Mouse (Mus musculus) intestine, postnatal 0 days (tissue): ENCODE measurements at regions not wholly inside any gene's neighbourhood (a gene's known extent, or its start where the extent isn't known, plus 50 kb on each side); places are given as distances from the start of the nearest gene placed in this dataset.

ENCODE experiments used
- ATAC-seq: fragments of 200-750 bp; cut with Nextera tagmentation; 2 replicates; pipeline ENCODE4 v1.8.0; 2017; ENCODE audit warnings: mild to moderate bottlenecking, moderate TSS enrichment, moderate library complexity
- H3K27ac ChIP-seq: fragments of 300-500 bp; sonication (generic); 2 replicates; pipeline ENCODE4 v1.5.1; 2014; ENCODE audit warnings: mild to moderate bottlenecking, low read depth, low read length, moderate library complexity
- H3K27me3 ChIP-seq: fragments of 300-500 bp; sonication (generic); replicated peaks from 2 replicates; pipeline ENCODE4 v1.6.1; 2014; ENCODE audit warnings: low read length, mixed read lengths; ENCODE audit not compliant: control insufficient read depth, insufficient read depth
- H3K36me3 ChIP-seq: fragments of 300-500 bp; sonication (generic); 2 replicates; pipeline ENCODE4 v1.6.1; 2014; ENCODE audit warnings: mild to moderate bottlenecking, moderate library complexity; ENCODE audit not compliant: control insufficient read depth, insufficient read depth
- H3K4me1 ChIP-seq: fragments of 300-500 bp; sonication (generic); replicated peaks from 2 replicates; pipeline ENCODE4 v1.6.1; 2014; ENCODE audit warnings: antibody characterized with exemption, low read length, mixed read lengths; ENCODE audit not compliant: control insufficient read depth, insufficient read depth
- H3K4me2 ChIP-seq: fragments of 300-500 bp; sonication (generic); replicated peaks from 2 replicates; pipeline ENCODE4 v1.6.1; 2014; ENCODE audit warnings: low read depth, mild to moderate bottlenecking, moderate library complexity
- H3K4me3 ChIP-seq: fragments of 300-500 bp; sonication (generic); 2 replicates; pipeline ENCODE4 v1.5.1; 2014; ENCODE audit warnings: low read depth, low read length
- H3K9ac ChIP-seq: fragments of 300-500 bp; sonication (generic); 2 replicates; pipeline ENCODE4 v1.6.1; 2014; ENCODE audit warnings: mild to moderate bottlenecking, low read depth, low read length
- H3K9me3 ChIP-seq: fragments of 300-500 bp; sonication (generic); 2 replicates; pipeline ENCODE4 v1.6.1; 2016; ENCODE audit warnings: mixed run types; ENCODE audit not compliant: control insufficient read depth
- CTCF ChIP-seq: sonication (generic); IDR thresholded peaks from 2 replicates; pipeline ENCODE4 v1.5.1; 2016; ENCODE audit warnings: low read depth, mild to moderate bottlenecking, control low read depth, antibody characterized with exemption, moderate library complexity
- WGBS: fragments of 180-500 bp; shearing (Covaris S2); extraction: QIAGEN DNeasy Blood & Tissue Kit; methylation state at CpG from one replicate; pipeline ENCODE4 v1.1.7; 2014; 5-methylcytosine and 5-hydroxymethylcytosine counted together

DNA sequence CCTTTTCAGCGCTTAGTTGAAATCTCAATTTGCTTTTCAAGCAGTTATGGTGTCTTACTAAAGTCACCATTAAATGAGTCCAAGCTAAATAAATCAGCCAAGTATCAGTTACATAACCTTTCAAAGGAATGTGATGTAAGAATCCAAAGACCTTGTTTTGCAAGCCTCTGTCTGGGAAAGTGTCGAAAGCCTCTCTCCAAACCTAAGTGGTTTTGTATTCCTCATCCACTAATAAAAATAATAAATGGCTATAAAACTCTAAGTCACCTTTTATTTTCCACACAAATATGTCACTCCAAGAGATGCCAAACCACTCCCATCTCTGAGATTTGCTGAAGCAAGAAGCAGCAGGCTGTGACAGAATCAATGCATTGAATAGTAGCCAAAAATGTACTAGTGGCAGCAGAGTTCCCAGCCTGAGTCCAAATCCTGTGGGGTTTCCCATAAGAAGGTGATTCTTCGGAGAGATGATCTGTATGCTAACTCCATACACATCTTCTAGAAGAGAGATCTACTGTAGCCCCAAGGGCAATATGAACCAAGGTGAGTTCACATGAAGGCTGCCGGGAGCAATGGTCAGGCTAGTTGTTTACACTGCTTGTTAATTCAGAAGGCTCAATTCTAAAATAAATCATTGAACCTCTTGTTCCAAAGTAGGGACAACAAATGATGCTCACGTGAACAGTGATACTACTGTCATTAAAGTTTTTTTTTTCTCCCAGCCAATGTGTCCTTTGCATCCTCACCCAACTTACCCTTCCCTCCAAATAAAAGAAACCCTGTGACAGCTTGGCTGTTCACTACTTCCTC is 365.0 kb downstream of the Nuf2 start:
- 79% methylated on average over 5 of the region's 5 CpGs for WGBS
- H3K4me1 ChIP-seq: no peaks in the 10 kb centered on the region
- H3K27me3 ChIP-seq: no peaks in the 10 kb centered on the region
- no peak overlapping the region for H3K4me2 ChIP-seq
- no peak overlapping the region for H3K9ac ChIP-seq
- H3K4me3 ChIP-seq: no peak overlapping the region
- no peaks in the 10 kb centered on the region for H3K9me3 ChIP-seq
- H3K27ac ChIP-seq: no peak overlapping the region
- ATAC-seq: no peak
- H3K36me3 ChIP-seq: no peaks in the 10 kb centered on the region
- TF ChIP-seq CTCF: no peak

DNA sequence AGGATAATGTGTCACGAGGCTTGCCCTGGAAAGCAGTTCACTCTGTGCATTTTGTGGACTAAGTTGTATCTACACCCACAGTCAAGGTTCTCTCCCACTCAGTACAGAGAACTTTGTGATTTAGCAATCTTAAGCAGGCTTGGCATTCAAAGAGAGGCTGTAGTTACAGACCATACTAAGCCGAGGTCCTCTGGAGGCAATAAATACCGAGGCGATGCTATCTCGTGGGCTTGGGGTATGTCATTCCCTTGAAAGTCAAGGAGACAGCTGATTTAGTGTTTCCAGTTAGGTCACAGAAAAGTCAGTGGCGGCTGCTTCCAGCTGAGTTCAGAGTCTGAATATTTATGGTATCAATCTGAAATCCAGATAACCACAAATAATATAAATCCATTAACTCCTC is 370.4 kb downstream of the Nuf2 start:
- WGBS: 15% methylated on average over 6 of the region's 6 CpGs
- Histone ChIP-seq H3K27ac (no peak overlapping the region), H3K9me3 (no peaks in the 10 kb centered on the region)

DNA sequence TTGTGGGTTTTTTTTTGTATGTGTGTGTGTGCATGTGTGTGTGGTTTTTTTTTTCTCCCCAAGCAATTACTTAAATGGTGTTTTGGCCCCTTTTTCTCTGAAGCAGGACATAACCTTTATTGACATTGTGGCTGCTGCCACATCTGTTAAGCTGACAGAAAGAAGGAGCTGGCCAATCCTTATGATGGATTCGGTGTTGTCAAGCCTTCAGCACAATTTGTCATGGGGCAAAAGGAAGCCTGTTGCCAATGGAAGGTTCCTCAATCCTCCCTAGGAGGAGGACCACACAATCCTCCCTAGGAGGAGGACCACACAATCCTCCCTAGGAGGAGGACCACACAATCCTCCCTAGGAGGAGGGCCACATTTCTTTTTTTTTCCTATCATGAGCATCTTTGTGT is 371.0 kb downstream of the Nuf2 start:
- no peak for ATAC-seq
- Histone ChIP-seq H3K9ac (no peak overlapping the region), H3K9me3 (no peaks in the 10 kb centered on the region), H3K36me3 (no peaks in the 10 kb centered on the region), H3K4me2 (no peak overlapping the region), H3K27ac (no peak overlapping the region), H3K4me1 (no peaks in the 10 kb centered on the region), H3K4me3 (no peak overlapping the region), H3K27me3 (no peaks in the 10 kb centered on the region)
- 66% methylated on average over 1 of the region's 1 CpGs for WGBS
- TF ChIP-seq CTCF: no peak

More for the DNA sequence above, 370.4 kb downstream of the Nuf2 start:
- no peak for ATAC-seq
- no peak for TF ChIP-seq CTCF
- no peak overlapping the region for H3K9ac ChIP-seq
- no peaks in the 10 kb centered on the region for H3K36me3 ChIP-seq
- no peaks in the 10 kb centered on the region for H3K27me3 ChIP-seq
- no peak overlapping the region for H3K4me2 ChIP-seq
- no peak overlapping the region for H3K4me3 ChIP-seq
- no peaks in the 10 kb centered on the region for H3K4me1 ChIP-seq

DNA sequence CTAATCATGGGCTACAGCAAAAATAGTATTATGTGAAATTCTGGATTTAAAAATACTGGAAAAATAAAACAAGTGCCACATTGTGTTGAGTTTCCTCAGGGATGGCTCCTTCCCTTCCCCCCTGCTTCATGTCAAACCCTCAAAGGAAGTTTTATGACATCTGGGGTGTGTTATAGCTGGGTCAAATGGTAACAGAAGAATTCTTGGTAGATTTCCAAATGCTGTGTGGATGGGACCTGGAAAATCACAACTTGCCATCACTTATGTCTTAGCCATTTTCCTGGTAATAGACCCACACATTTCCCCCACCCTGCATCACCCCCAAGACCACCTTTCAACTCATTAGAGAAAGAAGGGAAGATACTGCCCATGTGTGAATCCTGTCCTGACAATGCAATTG is 371.5 kb downstream of the Nuf2 start:
- Histone ChIP-seq H3K4me3 (no peak overlapping the region), H3K36me3 (no peaks in the 10 kb centered on the region), H3K4me1 (no peaks in the 10 kb centered on the region), H3K9ac (no peak overlapping the region), H3K4me2 (no peak overlapping the region), H3K9me3 (no peaks in the 10 kb centered on the region), H3K27me3 (no peaks in the 10 kb centered on the region), H3K27ac (no peak overlapping the region)
- no peak for ATAC-seq
- TF ChIP-seq CTCF: no peak

DNA sequence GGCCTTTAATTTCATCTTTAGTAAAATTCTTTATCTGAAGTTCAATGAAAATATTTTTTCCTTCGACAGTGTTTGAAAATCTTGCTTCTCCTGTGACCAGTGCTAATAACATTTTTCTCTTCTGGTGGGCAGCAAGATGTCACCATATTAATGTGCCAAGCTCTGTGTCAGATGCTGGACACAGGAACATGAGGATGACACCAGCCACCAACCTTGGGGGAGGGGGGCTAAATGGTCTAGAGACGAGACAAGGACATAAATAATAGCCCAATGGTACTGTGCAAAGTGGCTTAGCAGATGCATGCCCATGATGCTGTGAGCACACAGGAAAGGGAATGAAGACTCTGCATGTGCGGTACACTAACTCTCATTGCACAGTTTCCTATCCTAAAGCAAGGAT is 373.8 kb downstream of the Nuf2 start:
- whole genome bisulfite sequencing: 82% methylated on average over 3 of the region's 3 CpGs
- no peak overlapping the region for H3K4me3 ChIP-seq
- no peaks in the 10 kb centered on the region for H3K27me3 ChIP-seq
- no peaks in the 10 kb centered on the region for H3K9me3 ChIP-seq
- ATAC-seq: no peak
- H3K36me3 ChIP-seq: no peaks in the 10 kb centered on the region
- H3K4me2 ChIP-seq: no peak overlapping the region
- no peak overlapping the region for H3K27ac ChIP-seq
- H3K9ac ChIP-seq: no peak overlapping the region
- no peak for TF ChIP-seq CTCF
- H3K4me1 ChIP-seq: no peaks in the 10 kb centered on the region

DNA sequence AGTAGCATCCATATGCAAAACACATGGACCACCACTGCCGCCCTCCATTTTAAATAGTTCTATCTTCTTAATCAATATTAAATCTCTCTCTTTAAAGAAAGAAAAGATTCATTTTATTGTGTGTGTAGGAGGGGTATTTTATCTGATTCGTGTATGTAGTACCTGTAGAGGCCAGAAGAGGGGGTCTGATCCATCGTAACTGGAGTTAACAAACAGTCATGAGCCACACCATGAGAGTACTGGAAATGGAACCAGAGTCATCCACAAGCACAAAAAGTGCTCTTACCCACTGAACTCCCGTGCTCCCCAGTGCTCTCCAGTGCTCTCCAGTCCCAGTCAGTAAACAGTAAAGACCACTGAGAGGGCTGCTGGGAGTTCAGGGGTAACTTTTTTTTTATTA is 374.4 kb downstream of the Nuf2 start:
- H3K36me3 ChIP-seq: no peaks in the 10 kb centered on the region
- H3K9ac ChIP-seq: no peak overlapping the region
- H3K4me2 ChIP-seq: no peak overlapping the region
- H3K9me3 ChIP-seq: no peaks in the 10 kb centered on the region
- no peaks in the 10 kb centered on the region for H3K27me3 ChIP-seq
- WGBS: 88% methylated on average over 4 of the region's 4 CpGs
- H3K27ac ChIP-seq: no peak overlapping the region
- H3K4me3 ChIP-seq: no peak overlapping the region
- H3K4me1 ChIP-seq: no peaks in the 10 kb centered on the region
- ATAC-seq: no peak
- no peak for TF ChIP-seq CTCF
